Mouse (Mus musculus) embryonic facial prominence, embryonic 11.5 days (tissue): ENCODE data around the gene Rai14. TPM values are rescaled to one million over a fixed set of nuclear protein-coding genes. Genes with fewer than 3 reads are reported as not detected.

Experiments
- ATAC-seq: fragments of 200-750 bp; cut with Nextera tagmentation; replicated peaks from 2 replicates; pipeline ENCODE4 v1.8.0; 2017; ENCODE audit warnings: low read depth; ENCODE audit not compliant: insufficient number of reproducible peaks, low FRiP score, low TSS enrichment
- DNase-seq: peaks from one replicate; pipeline ENCODE4 v3.0.0-alpha.2; 2015; ENCODE audit warnings: low spot score
- H3K27ac ChIP-seq: fragments of 300-500 bp; sonication (generic); replicated peaks from 2 replicates; pipeline ENCODE4 v1.5.1; 2014; ENCODE audit warnings: mild to moderate bottlenecking, low read depth, low read length, control low read depth
- H3K27me3 ChIP-seq: fragments of 300-500 bp; sonication (generic); 2 replicates; pipeline ENCODE4 v1.6.1; 2014; ENCODE audit warnings: mild to moderate bottlenecking, low read length, moderate library complexity, mixed read lengths; ENCODE audit not compliant: control insufficient read depth, insufficient read depth
- H3K36me3 ChIP-seq: fragments of 300-500 bp; sonication (generic); replicated peaks from 2 replicates; pipeline ENCODE4 v1.6.1; 2014; ENCODE audit warnings: low read depth, mild to moderate bottlenecking, low read length, moderate library complexity, mixed read lengths; ENCODE audit not compliant: control insufficient read depth, insufficient read depth
- H3K4me1 ChIP-seq: fragments of 300-500 bp; sonication (generic); 2 replicates; pipeline ENCODE4 v1.6.1; 2014; ENCODE audit warnings: low read length, mixed read lengths; ENCODE audit not compliant: control insufficient read depth, insufficient read depth
- H3K4me2 ChIP-seq: fragments of 300-500 bp; sonication (generic); 2 replicates; pipeline ENCODE4 v1.6.1; 2014; ENCODE audit warnings: low read depth, mild to moderate bottlenecking, control low read depth, low read length, moderate library complexity
- H3K4me3 ChIP-seq: fragments of 300-500 bp; sonication (generic); 2 replicates; pipeline ENCODE4 v1.5.1; 2014; ENCODE audit warnings: low read depth, low read length, control low read depth
- H3K9ac ChIP-seq: fragments of 300-500 bp; sonication (generic); replicated peaks from 2 replicates; pipeline ENCODE4 v1.6.1; 2014; ENCODE audit warnings: mild to moderate bottlenecking, control low read depth, low read length
- H3K9me3 ChIP-seq: fragments of 300-500 bp; sonication (generic); replicated peaks from 2 replicates; pipeline ENCODE4 v1.6.1; 2016; ENCODE audit warnings: mild to moderate bottlenecking, low read length, inconsistent platforms, mixed read lengths; ENCODE audit not compliant: control insufficient read depth
- WGBS: fragments of 180-500 bp; shearing (Covaris S2); extraction: QIAGEN DNeasy Blood & Tissue Kit; methylation state at CpG from one replicate; pipeline ENCODE4 v1.1.7; 2014; 5-methylcytosine and 5-hydroxymethylcytosine counted together
- polyA plus RNA-seq: library from polyadenylated mRNA; unstranded; fragments of >200 nt; fragmentation: Nextera tagmentation; extraction: Ambion mirVana; gene quantifications from 2 replicates; pipeline ENCODE4 v1.2.1, GENCODE M21; 2014

The Rai14 gene
- polyA plus RNA-seq, 1 experiment from 2014 or later: 92.0 TPM

DNA sequence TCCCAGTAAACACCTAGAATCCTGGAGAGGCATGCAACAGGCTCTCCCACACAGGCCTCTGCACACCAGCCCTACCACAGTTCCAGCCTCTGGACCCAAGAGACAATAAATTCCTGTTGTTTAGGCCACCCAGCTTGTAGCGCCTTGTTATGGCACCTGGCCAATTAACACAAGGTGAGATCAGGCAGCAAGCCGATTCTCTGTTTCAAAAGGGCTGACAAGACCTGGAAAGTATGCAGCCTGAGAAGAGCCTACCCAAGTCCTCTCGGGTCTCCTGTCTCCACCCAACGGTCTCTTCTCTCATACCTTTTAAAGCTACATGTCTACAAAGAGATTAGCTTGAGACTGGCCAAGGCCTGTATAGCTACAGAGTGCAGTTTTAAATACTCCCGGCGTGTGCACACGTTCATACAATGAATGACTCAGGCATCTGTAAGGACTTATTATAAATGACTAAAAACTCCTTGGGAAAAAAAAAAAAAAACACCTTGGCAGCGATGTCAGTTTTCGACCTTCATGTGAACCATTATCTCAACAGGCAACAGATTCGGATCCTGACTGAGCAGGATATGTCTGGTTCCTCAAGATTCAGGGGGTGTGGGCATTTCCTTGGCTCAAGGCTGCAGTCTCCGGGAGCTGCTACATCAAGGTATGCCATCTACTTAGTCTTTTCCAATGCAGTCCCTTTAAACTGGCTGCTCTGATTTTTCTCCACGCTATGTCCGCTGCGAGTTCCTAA is 28.6 kb downstream of the Rai14 start:
- Histone ChIP-seq H3K27me3 (no peaks in the 10 kb centered on the region), H3K27ac (no peak overlapping the region), H3K36me3 (no peaks in the 10 kb centered on the region), H3K4me2 (no peak overlapping the region), H3K4me3 (no peak overlapping the region), H3K9me3 (no peaks in the 10 kb centered on the region), H3K4me1 (no peaks in the 10 kb centered on the region), H3K9ac (no peak overlapping the region)
- no peak for DNase-seq
- WGBS: 88% methylated on average over 14 of the region's 14 CpGs
- ATAC-seq: no peak

DNA sequence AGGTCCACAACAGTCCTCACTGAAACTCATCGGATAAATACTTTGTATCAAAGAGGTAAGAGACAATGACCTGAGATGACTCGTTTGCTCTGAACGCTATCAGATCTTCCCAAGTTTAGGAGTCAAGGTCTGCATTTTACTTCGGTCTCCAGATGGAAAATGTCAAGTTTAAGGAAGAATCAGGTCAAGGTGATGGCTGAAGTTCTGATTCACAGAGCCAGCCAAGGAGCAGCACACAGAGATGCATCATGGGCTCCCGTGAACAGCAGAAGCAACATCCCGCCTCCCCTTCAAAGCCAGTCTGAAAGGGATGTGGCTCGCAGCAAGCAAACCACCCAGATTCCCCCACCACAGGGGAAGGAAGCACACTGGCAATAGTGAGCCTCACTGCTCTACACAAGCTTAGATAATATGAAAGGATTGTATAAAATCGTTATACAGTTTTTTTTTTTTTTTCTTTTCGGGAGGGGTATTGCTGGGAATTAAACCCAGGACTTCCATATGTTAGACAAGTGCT is 30.7 kb downstream of the Rai14 start:
- H3K9me3 ChIP-seq: no peaks in the 10 kb centered on the region
- ATAC-seq: no peak
- no peak overlapping the region for H3K9ac ChIP-seq
- H3K27me3 ChIP-seq: no peaks in the 10 kb centered on the region
- no peak overlapping the region for H3K4me3 ChIP-seq
- H3K36me3 ChIP-seq: no peaks in the 10 kb centered on the region
- WGBS: 92% methylated on average over 9 of the region's 9 CpGs
- H3K4me1 ChIP-seq: no peaks in the 10 kb centered on the region
- no peak overlapping the region for H3K4me2 ChIP-seq
- no peak overlapping the region for H3K27ac ChIP-seq
- no peak for DNase-seq

DNA sequence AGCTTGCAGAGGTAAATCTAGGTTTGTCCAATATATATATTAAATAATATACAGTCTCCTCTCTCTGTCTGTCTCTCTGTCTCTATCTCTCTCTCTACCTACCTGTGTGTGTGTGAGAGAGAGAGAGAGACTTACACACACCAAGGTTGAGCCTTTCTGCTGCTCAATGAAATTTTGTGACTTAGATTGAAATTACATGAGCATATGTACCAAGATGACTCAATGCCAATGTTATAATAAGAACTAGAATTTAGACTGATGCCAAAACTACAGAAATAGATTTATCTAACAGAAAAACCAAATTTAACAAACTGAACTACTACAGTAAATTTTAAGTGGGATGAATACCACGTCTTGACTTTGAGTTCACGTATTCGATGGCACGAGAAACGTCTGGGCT is 33.9 kb downstream of the Rai14 start:
- no peaks in the 10 kb centered on the region for H3K9me3 ChIP-seq
- no peak overlapping the region for H3K4me2 ChIP-seq
- no peak for DNase-seq
- H3K27me3 ChIP-seq: no peaks in the 10 kb centered on the region
- no peak overlapping the region for H3K9ac ChIP-seq
- no peak overlapping the region for H3K27ac ChIP-seq
- H3K4me1 ChIP-seq: no peaks in the 10 kb centered on the region
- no peak overlapping the region for H3K4me3 ChIP-seq
- WGBS: 88% methylated on average over 5 of the region's 5 CpGs
- H3K36me3 ChIP-seq: no peaks in the 10 kb centered on the region
- ATAC-seq: no peak

DNA sequence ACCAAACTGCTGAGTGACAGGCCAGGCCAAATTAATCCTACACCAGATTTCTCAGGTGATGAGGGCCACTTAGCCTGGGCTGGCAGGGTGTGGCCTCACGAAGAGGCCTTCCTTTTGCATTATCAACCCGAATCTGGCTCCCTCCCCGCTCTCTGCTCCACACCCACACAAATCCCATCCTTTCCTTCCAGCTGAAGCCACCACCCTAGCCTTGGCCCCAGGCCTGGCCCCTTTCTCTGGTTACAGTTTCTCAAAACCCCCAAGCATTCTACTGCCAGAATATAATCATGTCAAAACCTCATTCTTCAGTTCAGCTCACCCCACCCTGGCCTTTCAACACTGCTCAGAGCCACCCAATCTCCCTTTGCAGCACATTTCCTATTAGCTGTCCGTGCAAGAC is 34.9 kb downstream of the Rai14 start:
- Histone ChIP-seq H3K36me3 (no peaks in the 10 kb centered on the region), H3K27ac (no peak overlapping the region), H3K9ac (no peak overlapping the region), H3K9me3 (no peaks in the 10 kb centered on the region), H3K4me3 (no peak overlapping the region), H3K4me2 (no peak overlapping the region), H3K4me1 (no peaks in the 10 kb centered on the region), H3K27me3 (no peaks in the 10 kb centered on the region)
- DNase-seq (no peak), ATAC-seq (no peak; the same call in 1 of the 2 replicates)
- 76% methylated on average over 4 of the region's 4 CpGs for WGBS

DNA sequence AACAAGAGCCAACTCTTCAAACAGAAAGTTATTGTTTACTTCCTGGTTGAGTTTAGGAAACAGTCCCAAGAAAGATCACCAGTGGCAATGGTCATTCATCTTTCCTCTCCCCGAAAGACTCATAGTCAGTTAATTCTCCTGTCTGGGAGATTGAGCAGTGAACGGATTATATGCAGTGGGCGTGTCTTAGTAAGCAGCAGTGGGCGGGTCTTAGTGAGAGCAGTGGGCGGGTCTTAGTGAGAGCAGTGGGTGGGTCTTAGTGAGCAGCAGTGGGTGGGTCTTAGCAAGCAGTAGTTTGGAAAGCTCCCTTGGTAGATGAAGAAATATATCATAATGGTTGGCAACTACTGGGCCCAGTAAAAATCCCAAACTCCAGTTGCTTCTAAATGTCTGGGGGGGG is 38.6 kb downstream of the Rai14 start:
- no peak for DNase-seq
- no peak for ATAC-seq
- no peak overlapping the region for H3K9ac ChIP-seq
- H3K4me2 ChIP-seq: no peak overlapping the region
- H3K36me3 ChIP-seq: no peaks in the 10 kb centered on the region
- WGBS: 87% methylated on average over 5 of the region's 5 CpGs
- no peaks in the 10 kb centered on the region for H3K9me3 ChIP-seq
- no peak overlapping the region for H3K27ac ChIP-seq
- no peaks in the 10 kb centered on the region for H3K4me1 ChIP-seq
- H3K27me3 ChIP-seq: no peaks in the 10 kb centered on the region
- H3K4me3 ChIP-seq: no peak overlapping the region

DNA sequence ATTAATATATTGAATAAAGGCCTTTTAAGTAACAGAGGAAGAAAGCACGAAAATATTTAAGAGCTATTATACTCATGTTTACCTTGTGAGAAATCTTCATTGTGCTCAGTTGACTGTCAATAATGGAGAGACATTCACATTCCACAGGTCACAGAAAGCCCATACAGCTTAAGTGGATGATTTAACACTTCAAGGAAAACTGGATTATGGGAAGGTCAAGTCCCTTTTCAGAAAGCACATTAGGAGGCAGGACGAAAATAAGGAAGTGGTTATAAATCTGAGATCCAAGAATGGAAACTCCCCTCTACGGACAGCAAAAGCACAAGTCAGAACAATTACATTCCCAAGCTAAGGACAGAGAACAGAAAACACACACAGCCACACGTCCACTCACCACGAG is 41.5 kb downstream of the Rai14 start:
- no peaks in the 10 kb centered on the region for H3K36me3 ChIP-seq
- H3K27ac ChIP-seq: no peak overlapping the region
- H3K4me3 ChIP-seq: no peak overlapping the region
- no peak overlapping the region for H3K4me2 ChIP-seq
- H3K9ac ChIP-seq: no peak overlapping the region
- 57% methylated on average over 5 of the region's 5 CpGs for WGBS
- ATAC-seq: no peak
- no peak for DNase-seq
- H3K27me3 ChIP-seq: no peaks in the 10 kb centered on the region
- H3K4me1 ChIP-seq: no peaks in the 10 kb centered on the region; the same call in 1 of the 2 replicates
- H3K9me3 ChIP-seq: no peaks in the 10 kb centered on the region

DNA sequence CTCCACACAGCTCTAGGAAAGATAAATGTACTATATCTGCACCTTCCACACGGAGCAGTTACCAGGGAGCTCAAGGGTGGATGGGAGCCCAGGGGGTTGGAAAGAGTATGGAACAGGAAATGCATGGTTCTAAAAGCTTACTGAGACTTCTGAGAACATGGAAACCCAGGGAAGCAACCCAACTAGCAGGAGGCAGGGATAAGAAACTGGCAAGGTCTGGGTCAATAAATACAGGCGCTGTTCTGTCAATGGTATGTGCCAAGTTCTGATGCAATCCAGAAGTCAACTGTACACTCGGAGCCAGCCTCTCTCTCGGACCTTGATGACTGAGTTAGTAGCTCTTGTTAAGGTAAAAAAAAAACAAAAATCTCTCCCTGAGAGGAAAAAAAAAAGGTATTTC is 42.6 kb downstream of the Rai14 start:
- 86% methylated on average over 4 of the region's 4 CpGs for WGBS
- Histone ChIP-seq H3K27ac (no peak overlapping the region), H3K27me3 (no peaks in the 10 kb centered on the region), H3K4me3 (no peak overlapping the region), H3K9me3 (no peaks in the 10 kb centered on the region), H3K4me2 (no peak overlapping the region), H3K9ac (no peak overlapping the region), H3K4me1 (no peaks in the 10 kb centered on the region; the same call in 1 of the 2 replicates), H3K36me3 (no peaks in the 10 kb centered on the region)
- ATAC-seq (no peak), DNase-seq (no peak)

DNA sequence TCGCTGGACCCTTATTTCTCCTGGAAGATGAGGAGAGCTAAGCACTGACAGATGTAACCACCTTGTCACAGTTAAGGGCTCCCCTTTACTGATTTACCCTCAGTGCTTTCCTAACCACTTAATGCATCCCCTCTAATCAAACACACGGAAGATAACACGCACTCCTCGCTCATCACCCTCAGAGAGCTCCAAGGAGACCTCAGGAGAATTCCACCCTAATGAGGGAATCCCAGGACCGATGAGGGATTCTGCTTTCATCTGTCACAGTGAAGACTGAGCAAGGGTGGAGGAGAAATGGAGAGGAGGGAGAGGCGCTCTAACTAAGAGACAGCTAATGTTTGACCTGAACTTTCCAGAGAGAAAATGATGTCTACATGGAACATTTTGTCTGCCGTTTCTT is 44.3 kb downstream of the Rai14 start:
- ATAC-seq (no peak), DNase-seq (no peak)
- H3K4me2 ChIP-seq: no peak overlapping the region
- no peak overlapping the region for H3K27ac ChIP-seq
- no peak overlapping the region for H3K4me3 ChIP-seq
- no peaks in the 10 kb centered on the region; the same call in 1 of the 2 replicates for H3K4me1 ChIP-seq
- H3K36me3 ChIP-seq: no peaks in the 10 kb centered on the region
- WGBS: 79% methylated on average over 7 of the region's 7 CpGs
- no peaks in the 10 kb centered on the region for H3K27me3 ChIP-seq
- H3K9me3 ChIP-seq: no peaks in the 10 kb centered on the region
- H3K9ac ChIP-seq: no peak overlapping the region
